Mouse (Mus musculus) limb, embryonic 14.5 days (tissue): ENCODE results near the gene Dcst2. TPM values are rescaled to one million over a fixed set of nuclear protein-coding genes. Genes with fewer than 3 reads are reported as not detected.

Source experiments
- ATAC-seq: fragments of 200-750 bp; cut with Nextera tagmentation; 2 replicates; pipeline ENCODE4 v1.8.0; 2017; ENCODE audit warnings: low read depth, moderate number of reproducible peaks, moderate TSS enrichment; ENCODE audit not compliant: low FRiP score
- DNase-seq: peaks from one replicate; pipeline ENCODE4 v3.0.0-alpha.2; 2015; ENCODE audit warnings: low spot score
- H3K27ac ChIP-seq: fragments of 300-500 bp; sonication (generic); replicated peaks from 2 replicates; pipeline ENCODE4 v1.5.1; 2014; ENCODE audit warnings: low read depth, mild to moderate bottlenecking, low read length, moderate library complexity, mixed read lengths
- H3K27me3 ChIP-seq: fragments of 300-500 bp; sonication (generic); 2 replicates; pipeline ENCODE4 v1.6.1; 2014; ENCODE audit warnings: low read length, mixed read lengths; ENCODE audit not compliant: control insufficient read depth, insufficient read depth
- H3K36me3 ChIP-seq: fragments of 300-500 bp; sonication (generic); 2 replicates; pipeline ENCODE4 v1.6.1; 2014; ENCODE audit warnings: mild to moderate bottlenecking, low read length, moderate library complexity, mixed read lengths; ENCODE audit not compliant: control insufficient read depth, insufficient read depth
- H3K4me1 ChIP-seq: fragments of 300-500 bp; sonication (generic); 2 replicates; pipeline ENCODE4 v1.6.1; 2014; ENCODE audit warnings: antibody characterized with exemption, low read length, mixed read lengths; ENCODE audit not compliant: control insufficient read depth, insufficient read depth
- H3K4me2 ChIP-seq: fragments of 300-500 bp; sonication (generic); replicated peaks from 2 replicates; pipeline ENCODE4 v1.6.1; 2014; ENCODE audit warnings: low read depth, mild to moderate bottlenecking, low read length, moderate library complexity; ENCODE audit not compliant: severe bottlenecking
- H3K4me3 ChIP-seq: fragments of 300-500 bp; sonication (generic); replicated peaks from 2 replicates; pipeline ENCODE4 v1.5.1; 2014; ENCODE audit warnings: low read length
- H3K9ac ChIP-seq: fragments of 300-500 bp; sonication (generic); 2 replicates; pipeline ENCODE4 v1.6.1; 2014; ENCODE audit warnings: mild to moderate bottlenecking, low read depth, low read length, moderate library complexity; ENCODE audit not compliant: severe bottlenecking
- H3K9me3 ChIP-seq: fragments of 300-500 bp; sonication (generic); 2 replicates; pipeline ENCODE4 v1.6.1; 2016; ENCODE audit warnings: low read length; ENCODE audit not compliant: control insufficient read depth
- POLR2A ChIP-seq: fragments of 200-500 bp; IDR thresholded peaks from 2 replicates; pipeline ENCODE4 v1.8.0; 2012; ENCODE audit warnings: inconsistent platforms, mild to moderate bottlenecking, moderate library complexity, borderline replicate concordance; ENCODE audit not compliant: insufficient read depth, insufficient read length; ENCODE audit errors: extremely low read depth
- WGBS: fragments of 180-500 bp; shearing (Covaris S2); extraction: QIAGEN DNeasy Blood & Tissue Kit; methylation state at CpG from one replicate; pipeline ENCODE4 v1.1.7; 2014; 5-methylcytosine and 5-hydroxymethylcytosine counted together
- polyA plus RNA-seq, 2 experiments: library from polyadenylated mRNA; depleted of rRNA in 1 of 2; stranded (reverse) in 1 of 2; unstranded in 1 of 2; fragments of >200 nt; fragmentation: Nextera tagmentation in 1 of 2; extraction: Ambion mirVana in 1 of 2; gene quantifications; 2 replicates each; pipeline versions ENCODE4 v1.2.1 to v1.2.3; 2012 to 2014

Gene Dcst2
- polyA plus RNA-seq, 2 experiments: 0.26 to 0.63 TPM

- Histone ChIP-seq H3K9ac (no peak overlapping the region), H3K4me3 (0 out of 2 replicates have a peak overlapping the region, but pooled peaks have one; percentile 5), H3K4me1 (peaks cover 31% of the 10 kb centered on the region), H3K27ac (peak overlapping the region; percentile 19; the same call in 1 of the 2 replicates), H3K36me3 (peaks cover 33% of the 10 kb centered on the region), H3K27me3 (no peaks in the 10 kb centered on the region), H3K4me2 (peak overlapping the region; percentile 75), H3K9me3 (no peaks in the 10 kb centered on the region)
- no peak for TF ChIP-seq POLR2A
- no peak for ATAC-seq
- no peak for DNase-seq
- 27% methylated on average over 8 of the region's 8 CpGs for WGBS
Measured at GRCm38 (mm10) chr3:89339416-89339815, 22.4 kb upstream of the Dcst2 start.

- H3K9me3 ChIP-seq: no peaks in the 10 kb centered on the region
- TF ChIP-seq POLR2A: no peak
- peaks cover 31% of the 10 kb centered on the region for H3K4me1 ChIP-seq
- peak overlapping the region; percentile 46 for H3K4me2 ChIP-seq
- peaks cover 35% of the 10 kb centered on the region for H3K36me3 ChIP-seq
- no peaks in the 10 kb centered on the region for H3K27me3 ChIP-seq
- H3K4me3 ChIP-seq: peak overlapping the region; percentile 28
- peak; percentile 78 for DNase-seq
- 5% methylated on average over 11 of the region's 11 CpGs for WGBS
- H3K27ac ChIP-seq: no peak overlapping the region
- ATAC-seq: no peak
- 0 out of 2 replicates have a peak overlapping the region, but pooled peaks have one; percentile 9 for H3K9ac ChIP-seq
Measured at GRCm38 (mm10) chr3:89340465-89340864, 21.3 kb upstream of the Dcst2 start.

- Histone ChIP-seq H3K36me3 (peaks cover 47% of the 10 kb centered on the region), H3K4me2 (no peak overlapping the region), H3K4me1 (peaks cover 22% of the 10 kb centered on the region), H3K27me3 (no peaks in the 10 kb centered on the region), H3K9me3 (no peaks in the 10 kb centered on the region), H3K27ac (no peak overlapping the region), H3K4me3 (no peak overlapping the region), H3K9ac (no peak overlapping the region)
- no peak for TF ChIP-seq POLR2A
- DNase-seq: no peak
- ATAC-seq: no peak
- 85% methylated on average over 4 of the region's 4 CpGs for WGBS
Measured at GRCm38 (mm10) chr3:89341794-89342193, 20.0 kb upstream of the Dcst2 start.

GRCm38 (mm10) chr3:89343279-89343678, 18.5 kb upstream of the Dcst2 start:
- Histone ChIP-seq H3K9me3 (no peaks in the 10 kb centered on the region), H3K4me3 (no peak overlapping the region), H3K27me3 (no peaks in the 10 kb centered on the region), H3K4me1 (peaks cover 22% of the 10 kb centered on the region), H3K9ac (no peak overlapping the region), H3K27ac (no peak overlapping the region), H3K4me2 (no peak overlapping the region), H3K36me3 (peaks cover 54% of the 10 kb centered on the region)
- ATAC-seq: no peak
- no peak for DNase-seq
- WGBS: 83% methylated on average over 7 of the region's 7 CpGs
- no peak for TF ChIP-seq POLR2A

- H3K27me3 ChIP-seq: no peaks in the 10 kb centered on the region; the same call in 1 of the 2 replicates
Measured at GRCm38 (mm10) chr3:89346815-89347540, 14.8 kb upstream of the Dcst2 start.

More at GRCm38 (mm10) chr3:89346815-89347540, 14.8 kb upstream of the Dcst2 start:
- TF ChIP-seq POLR2A: no peak
- WGBS: 81% methylated on average over 10 of the region's 10 CpGs
- no peak for ATAC-seq
- H3K4me2 ChIP-seq: no peak overlapping the region
- no peak overlapping the region for H3K9ac ChIP-seq
- H3K9me3 ChIP-seq: no peaks in the 10 kb centered on the region
- no peak overlapping the region for H3K4me3 ChIP-seq
- DNase-seq: no peak
- H3K4me1 ChIP-seq: peaks cover 16% of the 10 kb centered on the region
- H3K36me3 ChIP-seq: peaks cover 44% of the 10 kb centered on the region
- no peak overlapping the region for H3K27ac ChIP-seq
